Mouse (Mus musculus) c-Kit-negative CD71-positive TER-119-positive erythroid progenitor cells, embryonic 14.5 days (primary cell): ENCODE results near the gene Pex12.
"Not testable (repeated sequence)": the region's sequence is repeated elsewhere in the genome, so short reads cannot be mapped to it uniquely, and the experiment has no call there.

Experiments used
- DNase-seq: peaks from one replicate; pipeline ENCODE4 v3.0.0-alpha.2; 2013; ENCODE audit warnings: low read depth, low spot score

Pex12 gene

GRCm38 (mm10) chr11:83302526-83303251 lies at the start of gene Pex12:
Gene Pex12 (minus strand): TSS chr11:83302586.
- DNase-seq: peak; percentile 85

GRCm38 (mm10) chr11:83341716-83342245 lies 39.4 kb upstream of the Pex12 start:
- DNase-seq: no peak

GRCm38 (mm10) chr11:83339705-83340104 lies 37.3 kb upstream of the Pex12 start:
- DNase-seq: no peak

GRCm38 (mm10) chr11:83335826-83336225 lies 33.4 kb upstream of the Pex12 start:
- DNase-seq: no peak

- DNase-seq: peak; percentile 28
Observed at GRCm38 (mm10) chr11:83327427-83327826, 25.0 kb upstream of the Pex12 start.

- DNase-seq: not testable (repeated sequence)
Observed at GRCm38 (mm10) chr11:83326692-83327091, 24.3 kb upstream of the Pex12 start.

GRCm38 (mm10) chr11:83319048-83319447 lies 16.7 kb upstream of the Pex12 start:
- DNase-seq: no peak

GRCm38 (mm10) chr11:83312471-83312870 lies 10.1 kb upstream of the Pex12 start:
- DNase-seq: no peak

- DNase-seq: no peak
Observed at GRCm38 (mm10) chr11:83306700-83307253, 4.4 kb upstream of the Pex12 start.

- DNase-seq: no peak
Observed at GRCm38 (mm10) chr11:83304485-83304884, 2.1 kb upstream of the Pex12 start.

GRCm38 (mm10) chr11:83303751-83304150 lies 1.4 kb upstream of the Pex12 start:
- no peak for DNase-seq

- no peak for DNase-seq
Observed at GRCm38 (mm10) chr11:83302124-83302523, 262 bp downstream of the Pex12 start.

- no peak for DNase-seq
Observed at GRCm38 (mm10) chr11:83301431-83301831, 955 bp downstream of the Pex12 start.

- DNase-seq: no peak
Observed at GRCm38 (mm10) chr11:83299724-83300123, 2.7 kb downstream of the Pex12 start.

GRCm38 (mm10) chr11:83298225-83299195 lies 3.9 kb downstream of the Pex12 start, which contains the start of gene Ap2b1:
Gene Ap2b1 (plus strand): TSS chr11:83299024.
- DNase-seq: peak; percentile 75

- no peak for DNase-seq
Observed at GRCm38 (mm10) chr11:83297816-83298215, 4.6 kb downstream of the Pex12 start.

- DNase-seq: no peak
Observed at GRCm38 (mm10) chr11:83294133-83294532, 8.3 kb downstream of the Pex12 start.

- DNase-seq: no peak
Observed at GRCm38 (mm10) chr11:83293182-83293581, 9.2 kb downstream of the Pex12 start.

GRCm38 (mm10) chr11:83292251-83292587 lies 10.2 kb downstream of the Pex12 start:
- DNase-seq: no peak

- DNase-seq: peak; percentile 91
Observed at GRCm38 (mm10) chr11:83291375-83292250, 10.8 kb downstream of the Pex12 start.

- no peak for DNase-seq
Observed at GRCm38 (mm10) chr11:83289633-83290032, 12.8 kb downstream of the Pex12 start.
